Mouse (Mus musculus) E14TG2a.4 (cell line): ENCODE data around the gene 1700037H04Rik.

Experiments
- H3K27me3 ChIP-seq: 2 replicates; pipeline ENCODE4 v1.6.1; 2014; ENCODE audit warnings: low read length, control low read depth; ENCODE audit not compliant: insufficient read depth
- H3K36me3 ChIP-seq: 2 replicates; pipeline ENCODE4 v1.6.1; 2014; ENCODE audit warnings: low read length, control low read depth; ENCODE audit not compliant: insufficient read depth
- H3K4me1 ChIP-seq: replicated peaks from 2 replicates; pipeline ENCODE4 v1.6.1; 2014; ENCODE audit warnings: low read depth, low read length, control low read depth
- H3K4me3 ChIP-seq: replicated peaks from 2 replicates; pipeline ENCODE4 v1.5.1; 2014; ENCODE audit warnings: mild to moderate bottlenecking, low read length
- H3K9me3 ChIP-seq: 2 replicates; pipeline ENCODE4 v1.6.1; 2014; ENCODE audit warnings: low read length, control low read depth
- CTCF ChIP-seq: conservative IDR thresholded peaks from 2 replicates; pipeline ENCODE4 v1.5.1; 2014; ENCODE audit warnings: low read length
- NANOG ChIP-seq: IDR thresholded peaks from 2 replicates; pipeline ENCODE4 v1.6.1; 2014; ENCODE audit warnings: borderline replicate concordance, low read length, mixed read lengths
- POU5F1 ChIP-seq: IDR thresholded peaks from 2 replicates; pipeline ENCODE4 v1.6.1; 2014; ENCODE audit warnings: low read length, borderline replicate concordance

Gene 1700037H04Rik

GRCm38 (mm10) chr2:131129836-131130235, 30.0 kb downstream of the 1700037H04Rik start:
- Histone ChIP-seq H3K4me3 (no peak overlapping the region), H3K27me3 (peaks cover 46% of the 10 kb centered on the region), H3K36me3 (no peaks in the 10 kb centered on the region), H3K9me3 (no peaks in the 10 kb centered on the region), H3K4me1 (peaks cover 38% of the 10 kb centered on the region)
- no peak for TF ChIP-seq NANOG
- no peak for TF ChIP-seq POU5F1
- TF ChIP-seq CTCF, result no peak

GRCm38 (mm10) chr2:131128636-131129157, 31.2 kb downstream of the 1700037H04Rik start:
- Histone ChIP-seq H3K4me1 (peaks cover 26% of the 10 kb centered on the region), H3K27me3 (peaks cover 54% of the 10 kb centered on the region), H3K9me3 (no peaks in the 10 kb centered on the region), H3K36me3 (no peaks in the 10 kb centered on the region), H3K4me3 (no peak overlapping the region)
- no peak for TF ChIP-seq POU5F1
- no peak for TF ChIP-seq CTCF
- no peak for TF ChIP-seq NANOG

- H3K4me1 ChIP-seq, result peaks cover 26% of the 10 kb centered on the region
- no peaks in the 10 kb centered on the region for H3K9me3 ChIP-seq
- no peak overlapping the region for H3K4me3 ChIP-seq
- TF ChIP-seq CTCF, result no peak
- TF ChIP-seq POU5F1, result no peak
- TF ChIP-seq NANOG, result no peak
- H3K36me3 ChIP-seq, result no peaks in the 10 kb centered on the region
- peaks cover 58% of the 10 kb centered on the region for H3K27me3 ChIP-seq
These were observed 31.7 kb downstream of the 1700037H04Rik start for GRCm38 (mm10) chr2:131128211-131128610.

- no peaks in the 10 kb centered on the region for H3K36me3 ChIP-seq
- peaks cover 26% of the 10 kb centered on the region for H3K4me1 ChIP-seq
- H3K4me3 ChIP-seq, result peak within 1 kb of the TSS; percentile 73
- H3K27me3 ChIP-seq, result peaks cover 64% of the 10 kb centered on the region
- TF ChIP-seq POU5F1 (no peak), CTCF (no peak), NANOG (no peak)
- no peaks in the 10 kb centered on the region for H3K9me3 ChIP-seq
These were observed 32.6 kb downstream of the 1700037H04Rik start, which contains the start of gene Hspa12b for GRCm38 (mm10) chr2:131127161-131127730. Hspa12b (plus strand) TSS chr2:131127280.

GRCm38 (mm10) chr2:131125964-131126815, 33.7 kb downstream of the 1700037H04Rik start:
- H3K9me3 ChIP-seq, result no peaks in the 10 kb centered on the region
- no peaks in the 10 kb centered on the region for H3K36me3 ChIP-seq
- no peak for TF ChIP-seq NANOG
- TF ChIP-seq CTCF, result no peak
- no peak for TF ChIP-seq POU5F1
- H3K4me1 ChIP-seq, result peaks cover 26% of the 10 kb centered on the region
- H3K4me3 ChIP-seq, result peak overlapping the region; percentile 73; the same call in 1 of the 2 replicates
- peaks cover 64% of the 10 kb centered on the region for H3K27me3 ChIP-seq

GRCm38 (mm10) chr2:131125157-131125963, 34.5 kb downstream of the 1700037H04Rik start:
- TF ChIP-seq NANOG (no peak), POU5F1 (no peak), CTCF (no peak)
- no peaks in the 10 kb centered on the region for H3K36me3 ChIP-seq
- H3K9me3 ChIP-seq, result no peaks in the 10 kb centered on the region
- peaks cover 64% of the 10 kb centered on the region for H3K27me3 ChIP-seq
- H3K4me1 ChIP-seq, result peaks cover 26% of the 10 kb centered on the region
- H3K4me3 ChIP-seq, result no peak overlapping the region

GRCm38 (mm10) chr2:131124166-131124565, 35.7 kb downstream of the 1700037H04Rik start:
- peaks cover 60% of the 10 kb centered on the region for H3K27me3 ChIP-seq
- H3K36me3 ChIP-seq, result no peaks in the 10 kb centered on the region
- TF ChIP-seq NANOG, result no peak
- no peak for TF ChIP-seq POU5F1
- TF ChIP-seq CTCF, result no peak
- no peak overlapping the region for H3K4me3 ChIP-seq
- no peaks in the 10 kb centered on the region for H3K9me3 ChIP-seq
- peaks cover 26% of the 10 kb centered on the region for H3K4me1 ChIP-seq
